Mouse (Mus musculus): ENCODE results near the gene Scyl3. TPM values are rescaled to one million over a fixed set of nuclear protein-coding genes. Genes with fewer than 3 reads are reported as not detected.
A peak's percentile ranks its signal among the peaks of the same experiment; 100 is the strongest.

The Scyl3 gene
- 14.5 and 17.1 TPM in 2 replicates for polyA plus RNA-seq (2015; fragmentation: Nextera tagmentation; extraction: Ambion mirVana)

DNA sequence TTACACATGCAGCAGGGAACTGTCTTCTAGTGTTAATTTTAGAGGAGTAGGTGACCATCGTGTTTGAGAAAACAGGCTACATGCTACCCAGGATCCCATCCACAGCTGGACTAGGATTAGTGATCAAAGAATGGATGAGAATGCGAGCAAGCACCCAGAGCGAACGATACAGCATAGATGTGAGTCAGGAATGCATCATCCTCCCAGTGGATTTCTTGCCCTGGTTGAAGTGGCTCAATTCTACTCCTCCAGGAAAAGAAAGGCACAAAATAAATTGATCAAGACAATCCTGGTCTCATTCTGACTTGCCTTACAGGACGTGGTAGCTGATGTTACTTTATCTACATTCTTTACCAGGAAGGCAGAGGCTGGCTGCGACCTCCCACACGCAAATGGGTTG, at the start of gene Scyl3:
TSS of gene Scyl3 (plus strand) at position 255 of the 400 bp plus-strand sequence.
- peak within 1 kb of the TSS; percentile 63 for H3K4me2 ChIP-seq (ENCODE audit: low read depth, low read length)
- H3K4me3 ChIP-seq (ENCODE audit: low read length): peak within 1 kb of the TSS; percentile 92
- no peaks in the 10 kb centered on the region for H3K27me3 ChIP-seq (ENCODE audit: control insufficient read depth, insufficient read depth, low read depth, low read length)
- peak within 1 kb of the TSS; percentile 91 for H3K9ac ChIP-seq (ENCODE audit: low read length)
- no peaks in the 10 kb centered on the region for H3K9me3 ChIP-seq (ENCODE audit: control insufficient read depth, low read length)
- peaks cover 10% of the 10 kb centered on the region for H3K4me1 ChIP-seq (replicated peaks; ENCODE audit: control insufficient read depth, insufficient read depth, low read length)
- H3K27ac ChIP-seq (ENCODE audit: low read length): peak within 1 kb of the TSS; percentile 50
- no peaks in the 10 kb centered on the region for H3K36me3 ChIP-seq (ENCODE audit: control insufficient read depth, insufficient read depth, low read length)
- no peak for ATAC-seq (ENCODE audit: low read depth)
- WGBS: 66% methylated on average over 7 of the region's 7 CpGs

DNA sequence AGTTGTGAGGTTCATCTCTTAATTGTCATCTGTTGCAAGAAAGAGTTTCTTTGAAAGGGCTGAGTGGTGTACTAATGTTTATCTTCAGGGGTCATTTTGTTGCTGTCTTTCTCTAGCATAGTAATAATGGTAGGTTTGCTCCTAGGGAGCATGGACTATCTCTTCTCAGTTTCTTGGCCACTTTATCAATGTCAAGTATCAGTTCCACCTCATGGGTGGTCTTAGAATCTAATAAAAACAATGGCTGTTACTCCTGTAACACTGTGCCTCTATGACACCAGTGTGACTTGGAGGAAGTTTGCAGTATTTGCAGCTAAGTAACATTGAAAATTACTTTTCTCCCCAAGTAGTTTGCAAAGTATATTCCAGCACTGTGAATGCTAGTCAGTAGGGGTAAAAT, 39.3 kb upstream of the Scyl3 start:
- no peaks in the 10 kb centered on the region for H3K9me3 ChIP-seq (ENCODE audit: control insufficient read depth, low read length)
- no peaks in the 10 kb centered on the region for H3K36me3 ChIP-seq (ENCODE audit: control insufficient read depth, insufficient read depth, low read length)
- no peak for ATAC-seq (ENCODE audit: low read depth)
- H3K4me2 ChIP-seq (ENCODE audit: low read depth, low read length): no peak overlapping the region
- H3K9ac ChIP-seq (ENCODE audit: low read length): no peak overlapping the region
- H3K4me3 ChIP-seq (ENCODE audit: low read length): no peak overlapping the region
- H3K4me1 ChIP-seq (replicated peaks; ENCODE audit: control insufficient read depth, insufficient read depth, low read length): no peaks in the 10 kb centered on the region
- H3K27me3 ChIP-seq (ENCODE audit: control insufficient read depth, insufficient read depth, low read depth, low read length): no peaks in the 10 kb centered on the region
- no peak overlapping the region for H3K27ac ChIP-seq (ENCODE audit: low read length)

DNA sequence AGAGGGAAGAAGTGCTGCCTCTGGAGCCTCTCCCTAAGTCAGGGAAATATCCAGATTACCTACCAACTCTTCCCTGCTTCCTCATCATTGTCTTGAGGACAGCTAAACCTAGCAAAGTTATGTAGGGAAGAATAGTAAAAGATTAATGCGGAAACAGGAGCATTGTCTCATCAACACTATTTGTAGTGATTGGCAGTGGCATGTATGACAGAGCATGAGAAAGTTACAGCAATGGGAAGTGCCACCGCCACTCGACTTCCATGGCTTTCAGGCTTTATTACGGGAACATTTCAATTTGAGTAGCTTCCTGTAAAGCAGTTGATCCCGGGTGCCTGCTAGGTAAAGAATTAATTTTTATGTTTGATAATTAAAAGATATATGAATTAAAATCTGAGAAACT, 35.6 kb upstream of the Scyl3 start:
- Histone ChIP-seq H3K9me3 (ENCODE audit: control insufficient read depth, low read length) (no peaks in the 10 kb centered on the region), H3K27me3 (ENCODE audit: control insufficient read depth, insufficient read depth, low read depth, low read length) (no peaks in the 10 kb centered on the region), H3K36me3 (ENCODE audit: control insufficient read depth, insufficient read depth, low read length) (no peaks in the 10 kb centered on the region), H3K4me3 (ENCODE audit: low read length) (no peak overlapping the region), H3K4me2 (ENCODE audit: low read depth, low read length) (no peak overlapping the region), H3K9ac (ENCODE audit: low read length) (no peak overlapping the region), H3K4me1 (replicated peaks; ENCODE audit: control insufficient read depth, insufficient read depth, low read length) (0 out of 2 replicates have a peak, but pooled peaks cover 5% of the 10 kb centered on the region), H3K27ac (ENCODE audit: low read length) (no peak overlapping the region)
- WGBS: 89% methylated on average over 5 of the region's 5 CpGs
- no peak for ATAC-seq (ENCODE audit: low read depth)

DNA sequence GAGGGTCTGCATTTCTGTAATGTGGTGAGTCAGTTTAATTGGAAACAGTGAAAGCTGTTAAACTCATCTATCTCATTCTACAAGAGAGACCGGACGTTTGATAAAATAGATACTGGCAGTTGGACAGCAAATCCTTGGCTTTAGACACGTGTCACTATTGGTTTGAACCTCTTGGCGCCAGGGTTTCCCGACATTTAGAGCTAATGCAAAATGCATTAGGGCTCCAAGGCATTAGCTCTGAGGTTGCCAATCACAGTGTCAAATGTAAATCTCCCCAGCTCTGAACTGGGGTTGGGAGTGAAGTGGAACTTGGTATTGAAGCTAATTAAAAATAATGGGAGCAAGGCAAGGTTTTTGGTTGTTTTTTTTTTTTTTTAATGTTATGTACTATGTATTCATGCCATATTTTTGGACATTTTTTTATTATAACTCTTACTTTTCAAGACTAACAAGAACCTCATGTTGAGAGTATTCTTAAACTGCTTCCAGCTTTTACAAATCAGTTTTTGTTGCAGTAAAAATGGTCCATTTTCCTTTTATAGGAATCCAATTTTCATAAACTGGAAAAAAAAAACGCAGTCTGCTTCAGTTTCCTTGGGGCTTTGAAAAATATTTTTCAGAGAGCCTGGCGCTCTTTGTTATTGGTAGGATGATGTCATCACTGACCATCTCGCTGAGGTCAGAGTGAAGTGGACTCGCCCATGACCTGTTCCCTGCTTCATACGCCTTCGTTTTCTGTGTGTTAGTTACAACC, 34.9 kb upstream of the Scyl3 start:
- no peaks in the 10 kb centered on the region for H3K27me3 ChIP-seq (ENCODE audit: control insufficient read depth, insufficient read depth, low read depth, low read length)
- H3K4me3 ChIP-seq (ENCODE audit: low read length): no peak overlapping the region
- 71% methylated on average over 11 of the region's 11 CpGs for WGBS
- no peaks in the 10 kb centered on the region for H3K36me3 ChIP-seq (ENCODE audit: control insufficient read depth, insufficient read depth, low read length)
- no peak overlapping the region for H3K27ac ChIP-seq (ENCODE audit: low read length)
- no peaks in the 10 kb centered on the region for H3K9me3 ChIP-seq (ENCODE audit: control insufficient read depth, low read length)
- H3K4me2 ChIP-seq (ENCODE audit: low read depth, low read length): no peak overlapping the region
- H3K4me1 ChIP-seq (replicated peaks; ENCODE audit: control insufficient read depth, insufficient read depth, low read length): 0 out of 2 replicates have a peak, but pooled peaks cover 5% of the 10 kb centered on the region
- ATAC-seq (ENCODE audit: low read depth): no peak
- no peak overlapping the region for H3K9ac ChIP-seq (ENCODE audit: low read length)

DNA sequence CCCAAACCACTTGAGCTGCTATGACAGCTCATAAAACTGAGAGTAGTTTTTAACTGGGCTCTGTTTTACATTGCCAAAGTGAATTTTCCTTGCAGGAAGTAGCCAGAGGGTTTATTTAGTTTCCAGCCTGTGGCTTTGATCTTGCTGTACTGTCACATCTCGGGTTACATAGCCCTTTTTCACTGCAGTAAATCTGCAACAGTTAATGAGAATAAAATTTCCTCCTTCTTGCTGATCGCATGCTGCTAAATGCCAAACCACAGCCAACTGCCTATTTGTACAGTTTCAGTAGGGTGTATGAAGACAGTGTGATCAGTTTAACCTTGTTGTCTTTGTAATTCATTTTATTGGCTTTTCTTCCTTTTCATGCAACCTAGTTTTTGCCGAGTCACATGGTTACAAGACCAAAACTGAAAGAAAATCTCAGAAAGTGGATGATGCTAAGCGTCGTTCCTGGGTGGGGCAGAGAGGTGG, 30.6 kb upstream of the Scyl3 start:
- ATAC-seq (ENCODE audit: low read depth): peak; percentile 61; the same call in 1 of the 2 replicates
- Histone ChIP-seq H3K36me3 (ENCODE audit: control insufficient read depth, insufficient read depth, low read length) (no peaks in the 10 kb centered on the region), H3K9ac (ENCODE audit: low read length) (no peak overlapping the region), H3K4me2 (ENCODE audit: low read depth, low read length) (no peak overlapping the region), H3K27ac (ENCODE audit: low read length) (no peak overlapping the region), H3K4me3 (ENCODE audit: low read length) (no peak overlapping the region), H3K9me3 (ENCODE audit: control insufficient read depth, low read length) (no peaks in the 10 kb centered on the region), H3K27me3 (ENCODE audit: control insufficient read depth, insufficient read depth, low read depth, low read length) (no peaks in the 10 kb centered on the region), H3K4me1 (replicated peaks; ENCODE audit: control insufficient read depth, insufficient read depth, low read length) (0 out of 2 replicates have a peak, but pooled peaks cover 5% of the 10 kb centered on the region)
- WGBS: 39% methylated on average over 5 of the region's 5 CpGs

DNA sequence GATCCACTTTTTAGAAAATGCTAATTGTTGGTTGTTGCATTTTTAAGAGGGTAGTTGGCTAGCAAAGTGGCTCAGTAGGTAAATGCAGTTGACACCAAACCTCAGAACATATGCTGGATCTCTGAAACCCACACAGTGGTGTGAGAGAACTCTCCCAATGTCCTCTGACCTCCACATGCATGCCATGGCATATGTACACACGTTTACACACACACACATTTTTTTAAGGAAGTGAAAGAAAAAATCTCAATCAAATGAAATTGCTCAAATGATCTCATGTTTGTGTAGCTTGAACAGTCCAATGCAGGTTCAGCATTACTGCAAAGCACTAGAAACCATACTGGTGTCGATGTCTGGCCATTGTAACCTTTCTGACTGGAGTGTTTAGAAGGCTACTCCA, 29.3 kb upstream of the Scyl3 start:
- no peak overlapping the region for H3K9ac ChIP-seq (ENCODE audit: low read length)
- H3K36me3 ChIP-seq (ENCODE audit: control insufficient read depth, insufficient read depth, low read length): no peaks in the 10 kb centered on the region
- H3K4me1 ChIP-seq (replicated peaks; ENCODE audit: control insufficient read depth, insufficient read depth, low read length): 0 out of 2 replicates have a peak, but pooled peaks cover 5% of the 10 kb centered on the region
- no peak overlapping the region for H3K4me3 ChIP-seq (ENCODE audit: low read length)
- H3K4me2 ChIP-seq (ENCODE audit: low read depth, low read length): no peak overlapping the region
- no peak for ATAC-seq (ENCODE audit: low read depth)
- H3K27ac ChIP-seq (ENCODE audit: low read length): no peak overlapping the region
- H3K27me3 ChIP-seq (ENCODE audit: control insufficient read depth, insufficient read depth, low read depth, low read length): no peaks in the 10 kb centered on the region
- 85% methylated on average over 2 of the region's 2 CpGs for WGBS
- H3K9me3 ChIP-seq (ENCODE audit: control insufficient read depth, low read length): no peaks in the 10 kb centered on the region

DNA sequence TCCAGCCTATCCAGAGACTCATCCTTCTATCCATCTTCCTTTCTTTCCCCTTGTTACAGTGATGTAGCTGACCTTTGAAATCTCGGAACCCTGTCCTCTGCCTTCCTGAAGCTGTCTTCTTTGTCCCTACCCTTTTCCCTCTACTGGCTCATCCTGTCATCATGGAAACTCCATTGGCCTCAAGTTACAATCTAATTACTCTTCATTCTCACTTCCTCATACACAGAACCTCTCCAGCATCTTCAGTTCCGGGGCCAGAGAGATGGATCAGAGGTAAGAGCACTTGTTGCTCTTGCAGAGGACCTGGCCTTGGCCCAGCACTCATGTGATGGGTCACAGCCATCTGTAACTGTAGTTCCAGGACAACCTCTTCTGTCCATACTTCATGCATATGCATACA, 28.7 kb upstream of the Scyl3 start:
- Histone ChIP-seq H3K9me3 (ENCODE audit: control insufficient read depth, low read length) (no peaks in the 10 kb centered on the region), H3K27ac (ENCODE audit: low read length) (no peak overlapping the region), H3K36me3 (ENCODE audit: control insufficient read depth, insufficient read depth, low read length) (no peaks in the 10 kb centered on the region), H3K9ac (ENCODE audit: low read length) (no peak overlapping the region), H3K27me3 (ENCODE audit: control insufficient read depth, insufficient read depth, low read depth, low read length) (no peaks in the 10 kb centered on the region), H3K4me2 (ENCODE audit: low read depth, low read length) (no peak overlapping the region), H3K4me3 (ENCODE audit: low read length) (no peak overlapping the region), H3K4me1 (replicated peaks; ENCODE audit: control insufficient read depth, insufficient read depth, low read length) (0 out of 2 replicates have a peak, but pooled peaks cover 5% of the 10 kb centered on the region)
- ATAC-seq (ENCODE audit: low read depth): no peak
- 75% methylated on average over 2 of the region's 2 CpGs for WGBS

DNA sequence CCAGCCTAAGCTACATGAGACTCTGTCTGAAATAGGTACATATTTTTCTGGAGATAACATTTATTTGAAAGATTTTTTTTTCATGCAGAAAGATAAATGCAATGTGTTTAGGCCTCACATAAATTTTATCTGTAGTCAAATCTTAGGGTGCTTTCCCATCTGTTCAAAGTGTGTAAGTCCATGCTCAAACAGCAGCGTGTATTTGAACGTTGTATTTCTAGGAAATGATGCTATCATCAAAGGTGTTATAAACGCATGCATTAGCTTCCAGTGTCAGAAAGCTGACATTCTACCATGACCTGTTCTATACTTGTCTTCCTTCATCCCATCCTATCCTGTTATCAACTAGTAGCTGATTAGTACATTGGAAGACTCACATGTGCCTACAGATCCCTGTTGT, 25.5 kb upstream of the Scyl3 start:
- H3K4me2 ChIP-seq (ENCODE audit: low read depth, low read length): no peak overlapping the region
- H3K9me3 ChIP-seq (ENCODE audit: control insufficient read depth, low read length): no peaks in the 10 kb centered on the region
- ATAC-seq (ENCODE audit: low read depth): no peak
- peaks cover 10% of the 10 kb centered on the region for H3K4me1 ChIP-seq (replicated peaks; ENCODE audit: control insufficient read depth, insufficient read depth, low read length)
- no peaks in the 10 kb centered on the region for H3K36me3 ChIP-seq (ENCODE audit: control insufficient read depth, insufficient read depth, low read length)
- no peaks in the 10 kb centered on the region for H3K27me3 ChIP-seq (ENCODE audit: control insufficient read depth, insufficient read depth, low read depth, low read length)
- H3K27ac ChIP-seq (ENCODE audit: low read length): no peak overlapping the region
- H3K4me3 ChIP-seq (ENCODE audit: low read length): no peak overlapping the region
- H3K9ac ChIP-seq (ENCODE audit: low read length): no peak overlapping the region
- WGBS: 62% methylated on average over 3 of the region's 3 CpGs

DNA sequence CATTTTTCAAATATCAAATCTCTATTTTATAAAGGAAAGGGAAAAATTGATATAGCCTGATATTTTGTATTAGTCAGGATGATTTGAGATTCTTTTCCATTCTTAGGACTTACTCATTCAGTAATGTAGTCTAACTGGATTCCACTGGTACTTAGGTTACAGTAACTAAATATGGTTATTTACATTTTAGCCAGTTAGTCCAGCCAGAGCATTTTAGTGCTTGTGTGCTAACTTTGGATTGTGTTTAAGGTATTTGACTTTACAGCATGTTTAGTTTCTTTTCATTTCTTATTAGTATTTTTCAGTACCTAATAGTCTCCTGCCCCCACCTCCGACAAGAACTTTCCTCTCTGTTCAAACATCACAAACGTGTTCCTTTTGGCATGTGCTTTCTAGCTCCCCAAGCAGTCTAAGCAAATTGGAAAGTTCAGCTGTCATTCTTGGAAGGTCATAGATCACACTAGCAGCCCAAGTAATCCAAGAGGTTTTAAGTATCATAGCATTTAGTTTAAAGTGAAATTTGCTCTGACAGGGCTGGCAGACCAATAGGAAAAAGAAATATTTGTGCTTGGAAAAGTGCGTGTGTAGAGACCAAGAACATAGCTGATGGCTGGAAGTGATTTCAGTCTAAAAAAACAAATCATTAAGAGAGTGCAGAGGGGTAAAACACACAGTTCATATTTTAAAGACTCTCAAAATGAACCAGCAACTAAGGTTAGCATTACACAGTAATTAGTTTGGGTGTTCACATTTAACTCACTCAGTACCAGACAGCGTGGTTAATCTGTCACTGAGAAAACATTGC, 21.7 kb upstream of the Scyl3 start:
- H3K4me1 ChIP-seq (replicated peaks; ENCODE audit: control insufficient read depth, insufficient read depth, low read length): peaks cover 11% of the 10 kb centered on the region
- H3K27me3 ChIP-seq (ENCODE audit: control insufficient read depth, insufficient read depth, low read depth, low read length): no peaks in the 10 kb centered on the region
- no peaks in the 10 kb centered on the region for H3K9me3 ChIP-seq (ENCODE audit: control insufficient read depth, low read length)
- no peak overlapping the region for H3K4me3 ChIP-seq (ENCODE audit: low read length)
- H3K36me3 ChIP-seq (ENCODE audit: control insufficient read depth, insufficient read depth, low read length): no peaks in the 10 kb centered on the region
- 30% methylated on average over 4 of the region's 4 CpGs for WGBS
- H3K4me2 ChIP-seq (ENCODE audit: low read depth, low read length): peak overlapping the region; percentile 18; the same call in 1 of the 2 replicates
- peak overlapping the region; percentile 68 for H3K27ac ChIP-seq (ENCODE audit: low read length)
- no peak overlapping the region for H3K9ac ChIP-seq (ENCODE audit: low read length)
- ATAC-seq (ENCODE audit: low read depth): peak; percentile 64

Measured in lung, embryonic 16.5 days (tissue).